Mouse (Mus musculus) midbrain, embryonic 16.5 days (tissue): ENCODE results near the gene Scn1b. TPM values are rescaled to one million over a fixed set of nuclear protein-coding genes. Genes with fewer than 3 reads are reported as not detected.
A peak's percentile ranks its signal among the peaks of the same experiment; 100 is the strongest.

Experiments
- ATAC-seq: fragments of 200-750 bp; cut with Nextera tagmentation; 2 replicates; pipeline ENCODE4 v1.8.0; 2017; ENCODE audit warnings: moderate TSS enrichment
- H3K27ac ChIP-seq: fragments of 300-500 bp; sonication (generic); 2 replicates; pipeline ENCODE4 v1.5.1; 2014; ENCODE audit warnings: mild to moderate bottlenecking, low read length, mixed read lengths
- H3K27me3 ChIP-seq: fragments of 300-500 bp; sonication (generic); 2 replicates; pipeline ENCODE4 v1.6.1; 2014; ENCODE audit warnings: low read depth, low read length, mixed read lengths; ENCODE audit not compliant: control insufficient read depth, insufficient read depth
- H3K36me3 ChIP-seq: fragments of 300-500 bp; sonication (generic); 2 replicates; pipeline ENCODE4 v1.6.1; 2014; ENCODE audit warnings: mild to moderate bottlenecking, low read length, moderate library complexity, mixed read lengths; ENCODE audit not compliant: control insufficient read depth, insufficient read depth
- H3K4me1 ChIP-seq: fragments of 300-500 bp; sonication (generic); 2 replicates; pipeline ENCODE4 v1.6.1; 2014; ENCODE audit warnings: mild to moderate bottlenecking, low read length, mixed read lengths; ENCODE audit not compliant: control insufficient read depth, insufficient read depth
- H3K4me2 ChIP-seq: fragments of 300-500 bp; sonication (generic); 2 replicates; pipeline ENCODE4 v1.6.1; 2014; ENCODE audit warnings: mild to moderate bottlenecking, low read length, mixed read lengths
- H3K4me3 ChIP-seq: fragments of 300-500 bp; sonication (generic); 2 replicates; pipeline ENCODE4 v1.5.1; 2014; ENCODE audit warnings: low read depth, mild to moderate bottlenecking, low read length, moderate library complexity, mixed read lengths
- H3K9ac ChIP-seq: fragments of 300-500 bp; sonication (generic); 2 replicates; pipeline ENCODE4 v1.6.1; 2014; ENCODE audit warnings: low read depth, low read length, mixed read lengths
- H3K9me3 ChIP-seq: fragments of 300-500 bp; sonication (generic); replicated peaks from 2 replicates; pipeline ENCODE4 v1.6.1; 2014; ENCODE audit warnings: mild to moderate bottlenecking, low read length, mixed read lengths; ENCODE audit not compliant: control insufficient read depth, poor library complexity, severe bottlenecking
- whole genome bisulfite sequencing: fragments of 180-500 bp; shearing (Covaris S2); extraction: QIAGEN DNeasy Blood & Tissue Kit; methylation state at CpG from one replicate; pipeline ENCODE4 v1.1.7; 2014; 5-methylcytosine and 5-hydroxymethylcytosine counted together
- polyA plus RNA-seq: library from polyadenylated mRNA; unstranded; fragments of >200 nt; fragmentation: Nextera tagmentation; extraction: Ambion mirVana; gene quantifications from 2 replicates; pipeline ENCODE4 v1.2.1, GENCODE M21; 2015

The Scn1b gene
- polyA plus RNA-seq, 1 experiment from 2014 or later = 12.2 TPM

- Histone ChIP-seq H3K9me3 (no peaks in the 10 kb centered on the region), H3K9ac (peak overlapping the region; percentile 100), H3K36me3 (no peaks in the 10 kb centered on the region), H3K4me2 (peak overlapping the region; percentile 75), H3K4me1 (peaks cover 34% of the 10 kb centered on the region), H3K27me3 (no peaks in the 10 kb centered on the region), H3K4me3 (peak overlapping the region; percentile 74), H3K27ac (peak overlapping the region; percentile 99)
- under 1% methylated on average over 63 of the region's 63 CpGs for WGBS
- ATAC-seq = peak; percentile 83
Measured at GRCm38 (mm10) chr7:31150566-31151300, 23.9 kb upstream of the Scn1b start.

DNA sequence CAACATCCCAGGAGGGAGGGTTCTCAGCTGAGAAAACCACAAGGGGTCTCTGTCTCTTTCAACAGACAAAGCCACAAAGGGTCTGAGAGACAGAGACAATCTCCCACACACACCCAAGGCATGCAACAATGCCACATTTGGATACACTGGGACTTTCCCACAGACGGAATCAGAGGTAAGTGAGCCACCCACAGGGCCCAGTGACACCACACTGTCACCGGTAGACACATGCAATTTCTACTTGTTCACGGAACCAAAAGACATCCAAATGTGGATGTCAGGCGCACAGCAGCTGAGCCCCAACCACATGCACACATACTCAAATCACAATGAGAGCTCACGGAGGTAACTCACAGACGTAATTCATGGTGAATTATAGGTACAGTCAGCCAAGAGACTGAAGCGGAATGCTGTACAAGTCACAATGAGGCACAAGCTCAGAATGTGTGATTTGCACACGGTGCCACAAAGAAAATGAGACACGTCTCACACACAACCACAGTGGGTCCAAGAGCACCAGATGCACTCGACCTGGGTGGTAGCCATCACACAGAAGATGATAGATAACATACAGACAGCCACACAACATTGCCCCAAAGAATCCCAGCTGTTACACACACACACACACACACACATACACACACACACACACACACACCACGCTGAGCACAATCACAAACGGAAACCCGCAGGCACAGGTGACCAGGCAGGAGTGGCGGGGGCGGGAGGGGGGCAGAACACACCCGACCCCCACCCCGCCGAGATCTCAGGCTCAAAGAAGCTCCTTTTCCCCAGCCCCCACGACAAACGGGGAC, 23.2 kb upstream of the Scn1b start:
- under 1% methylated on average over 20 of the region's 20 CpGs for WGBS
- H3K27me3 ChIP-seq = no peaks in the 10 kb centered on the region

GRCm38 (mm10) chr7:31149271-31149670, 22.5 kb upstream of the Scn1b start:
- Histone ChIP-seq H3K9ac (peak overlapping the region; percentile 100), H3K4me3 (peak overlapping the region; percentile 74), H3K27ac (peak overlapping the region; percentile 99), H3K4me1 (peaks cover 34% of the 10 kb centered on the region), H3K4me2 (peak overlapping the region; percentile 75), H3K9me3 (no peaks in the 10 kb centered on the region), H3K36me3 (no peaks in the 10 kb centered on the region), H3K27me3 (no peaks in the 10 kb centered on the region)
- peak; percentile 0; the same call in 1 of the 2 replicates for ATAC-seq
- 25% methylated on average over 9 of the region's 9 CpGs for WGBS

More for the DNA sequence above, 23.2 kb upstream of the Scn1b start:
- Histone ChIP-seq H3K4me1 (peaks cover 34% of the 10 kb centered on the region), H3K27ac (peak overlapping the region; percentile 99), H3K4me2 (peak overlapping the region; percentile 75), H3K9me3 (no peaks in the 10 kb centered on the region), H3K4me3 (peak overlapping the region; percentile 74), H3K36me3 (no peaks in the 10 kb centered on the region), H3K9ac (peak overlapping the region; percentile 100)
- ATAC-seq = peak; percentile 10; the same call in 1 of the 2 replicates

DNA sequence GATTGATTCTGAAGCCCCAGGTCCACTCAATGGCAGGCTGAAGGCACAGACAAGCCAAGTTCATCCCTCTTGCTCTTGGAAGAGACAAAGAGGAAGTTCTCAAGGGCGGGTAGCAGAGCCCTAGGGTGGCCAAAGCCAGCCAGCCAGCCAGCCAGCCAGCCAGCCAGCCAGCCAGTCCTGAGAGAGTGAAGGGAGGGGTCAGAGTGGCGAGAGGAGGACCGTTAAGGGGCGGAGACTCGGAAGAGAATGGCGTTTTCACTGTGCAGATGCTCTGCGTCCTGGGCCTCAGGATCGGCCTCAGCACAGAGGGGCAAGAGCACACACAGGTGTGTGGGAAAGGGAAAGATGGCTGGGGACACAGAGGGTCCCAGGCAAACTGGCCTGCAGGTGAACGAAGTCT, 22.0 kb upstream of the Scn1b start:
- peak; percentile 12; the same call in 1 of the 2 replicates for ATAC-seq

DNA sequence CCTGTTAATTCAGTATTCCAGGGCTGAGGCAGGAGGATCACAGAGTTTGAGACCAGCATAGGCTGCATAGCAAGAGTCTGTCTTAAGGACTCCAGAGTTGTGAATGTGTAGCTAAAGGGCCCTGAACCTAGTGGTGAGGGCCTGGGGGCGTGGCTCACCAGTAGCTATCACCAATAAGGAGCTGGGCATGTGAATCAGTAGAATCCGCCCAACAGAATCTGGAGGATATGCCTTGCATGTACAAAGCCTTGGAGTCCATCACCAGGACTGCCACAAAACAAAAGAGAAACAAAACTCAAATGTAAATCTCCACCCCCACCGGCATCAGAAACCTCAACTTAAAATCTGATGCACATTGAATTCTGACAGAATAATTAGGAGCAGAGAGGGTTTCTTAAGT, 21.3 kb upstream of the Scn1b start:
- peaks cover 34% of the 10 kb centered on the region for H3K4me1 ChIP-seq
- no peaks in the 10 kb centered on the region for H3K27me3 ChIP-seq
- peak overlapping the region; percentile 74 for H3K4me3 ChIP-seq
- no peak for ATAC-seq
- 39% methylated on average over 3 of the region's 3 CpGs for WGBS
- H3K9me3 ChIP-seq = no peaks in the 10 kb centered on the region
- peak overlapping the region; percentile 100 for H3K9ac ChIP-seq
- H3K27ac ChIP-seq = peak overlapping the region; percentile 99
- peaks cover 6% of the 10 kb centered on the region for H3K36me3 ChIP-seq
- peak overlapping the region; percentile 75 for H3K4me2 ChIP-seq

More for the DNA sequence above, 22.0 kb upstream of the Scn1b start:
- 3% methylated on average over 9 of the region's 9 CpGs for WGBS
- Histone ChIP-seq H3K4me2 (peak overlapping the region; percentile 75), H3K36me3 (no peaks in the 10 kb centered on the region), H3K4me1 (peaks cover 34% of the 10 kb centered on the region), H3K9ac (peak overlapping the region; percentile 100), H3K27ac (peak overlapping the region; percentile 99), H3K4me3 (peak overlapping the region; percentile 74), H3K9me3 (no peaks in the 10 kb centered on the region), H3K27me3 (no peaks in the 10 kb centered on the region)

DNA sequence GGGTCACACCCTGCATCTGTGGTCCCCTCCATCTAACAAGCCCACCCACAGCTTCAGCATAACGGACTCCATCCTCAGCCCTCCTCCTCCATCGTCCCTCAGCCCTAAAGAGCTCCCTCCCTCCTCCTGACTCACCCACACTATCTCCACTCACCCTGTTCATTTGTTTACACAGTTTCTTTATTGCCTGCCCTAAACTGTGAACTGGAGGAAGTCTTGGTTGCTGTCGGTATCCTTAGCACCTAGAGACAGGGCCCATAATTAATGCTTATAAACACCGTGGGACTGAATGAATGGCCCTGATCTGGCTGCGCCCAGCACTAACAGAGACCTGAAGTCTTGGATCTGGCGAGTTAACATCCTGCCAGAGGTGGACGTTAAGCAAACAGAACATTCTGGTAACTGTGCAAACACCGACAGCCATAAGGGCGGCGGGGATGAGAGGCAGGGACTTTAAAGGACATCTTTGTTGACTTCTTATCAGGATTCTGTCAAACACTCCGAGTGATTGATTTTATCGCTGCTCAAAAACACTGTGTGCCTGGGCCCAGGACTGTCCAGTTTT, 18.9 kb upstream of the Scn1b start:
- H3K27ac ChIP-seq = no peak overlapping the region
- no peak overlapping the region for H3K4me3 ChIP-seq
- H3K36me3 ChIP-seq = peaks cover 25% of the 10 kb centered on the region
- no peak for ATAC-seq
- no peak overlapping the region for H3K9ac ChIP-seq
- no peaks in the 10 kb centered on the region for H3K9me3 ChIP-seq
- H3K4me2 ChIP-seq = no peak overlapping the region
- H3K27me3 ChIP-seq = no peaks in the 10 kb centered on the region
- 86% methylated on average over 12 of the region's 12 CpGs for WGBS
- H3K4me1 ChIP-seq = peaks cover 24% of the 10 kb centered on the region

DNA sequence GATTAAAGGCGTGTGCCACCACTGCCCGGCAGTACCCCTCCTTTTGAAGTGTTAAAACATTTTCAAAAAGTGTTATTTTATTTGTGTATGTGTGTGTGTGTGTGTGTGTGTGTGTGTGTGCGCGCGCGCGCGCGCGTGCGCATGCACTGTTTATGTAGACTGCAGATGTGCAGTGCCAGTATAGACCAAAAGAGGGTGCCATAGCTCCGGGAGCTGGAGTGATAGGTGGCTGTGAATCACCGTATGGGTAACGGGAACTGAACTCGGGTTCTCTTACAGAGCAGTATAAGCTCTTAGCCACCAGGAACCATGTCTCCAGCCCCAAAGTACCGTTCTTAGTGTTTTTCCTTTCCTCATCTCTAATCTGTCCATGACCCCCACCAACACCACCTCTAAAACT, 18.1 kb upstream of the Scn1b start:
- 97% methylated on average over 16 of the region's 16 CpGs for WGBS
- H3K4me2 ChIP-seq = no peak overlapping the region
- no peaks in the 10 kb centered on the region for H3K27me3 ChIP-seq
- no peaks in the 10 kb centered on the region for H3K9me3 ChIP-seq
- H3K4me1 ChIP-seq = peaks cover 24% of the 10 kb centered on the region
- H3K36me3 ChIP-seq = peaks cover 30% of the 10 kb centered on the region
- no peak overlapping the region for H3K4me3 ChIP-seq
- no peak overlapping the region for H3K27ac ChIP-seq
- no peak for ATAC-seq
- no peak overlapping the region for H3K9ac ChIP-seq

DNA sequence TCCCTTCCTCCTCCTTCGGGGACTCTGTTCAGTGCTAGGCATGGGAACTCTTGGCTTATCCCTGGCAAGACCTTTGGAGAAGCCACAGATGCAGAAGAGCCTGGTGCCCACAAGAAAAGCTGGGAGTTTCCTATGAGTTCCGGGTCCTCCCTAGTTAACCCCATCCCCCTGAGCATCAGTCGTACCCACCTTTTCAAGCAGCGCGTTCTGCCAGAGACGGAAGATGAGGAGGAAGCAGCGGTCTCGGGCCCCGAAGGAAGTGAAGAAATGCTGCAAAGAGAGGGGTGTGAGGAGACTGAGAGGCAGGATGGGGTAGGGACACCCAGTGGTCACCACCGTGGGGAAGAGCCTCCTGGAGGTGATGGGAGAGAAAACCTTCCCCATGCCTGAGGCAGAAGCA, 14.1 kb upstream of the Scn1b start:
- H3K4me3 ChIP-seq = no peak overlapping the region
- 98% methylated on average over 10 of the region's 10 CpGs for WGBS
- H3K4me2 ChIP-seq = no peak overlapping the region
- peaks cover 57% of the 10 kb centered on the region for H3K36me3 ChIP-seq
- ATAC-seq = no peak
- no peak overlapping the region for H3K27ac ChIP-seq
- no peaks in the 10 kb centered on the region for H3K4me1 ChIP-seq
- H3K27me3 ChIP-seq = no peaks in the 10 kb centered on the region
- no peak overlapping the region for H3K9ac ChIP-seq
- H3K9me3 ChIP-seq = no peaks in the 10 kb centered on the region
